Mouse (Mus musculus): ENCODE measurements around the gene Dhrs9. TPM values are rescaled to one million over a fixed set of nuclear protein-coding genes. Genes with fewer than 3 reads are reported as not detected.

Dhrs9 gene
- polyA plus RNA-seq (2014; fragmentation: Illumina TruSeq; extraction: RNeasy Lipid Tissue Mini Kit (QIAGEN cat#74804); ENCODE audit: low read depth, low replicate concordance), result 0.69 TPM

GRCm38 (mm10) chr2:69380281-69380680, at the start of gene Dhrs9:
Gene Dhrs9, plus strand, starts transcription at chr2:69380445.

GRCm38 (mm10) chr2:69342496-69343221, 37.6 kb upstream of the Dhrs9 start, which contains the start of gene Abcb11:
Gene Abcb11, minus strand, starts transcription at chr2:69342616.

Other genes starting within 250 kb of the Dhrs9 start
- gene Nostrin, start 244.6 kb upstream of the Dhrs9 start, polyA plus RNA-seq (2014; fragmentation: Illumina TruSeq; extraction: RNeasy Lipid Tissue Mini Kit (QIAGEN cat#74804); ENCODE audit: low read depth, low replicate concordance), result 1.9 TPM
- gene Spc25, start 174.3 kb upstream of the Dhrs9 start, polyA plus RNA-seq (2014; fragmentation: Illumina TruSeq; extraction: RNeasy Lipid Tissue Mini Kit (QIAGEN cat#74804); ENCODE audit: low read depth, low replicate concordance), result 3.1 TPM
- not detected for gene G6pc2, start 169.4 kb upstream of the Dhrs9 start, polyA plus RNA-seq (2014; fragmentation: Illumina TruSeq; extraction: RNeasy Lipid Tissue Mini Kit (QIAGEN cat#74804); ENCODE audit: low read depth, low replicate concordance)
- gene Abcb11, start 37.8 kb upstream of the Dhrs9 start, polyA plus RNA-seq (2014; fragmentation: Illumina TruSeq; extraction: RNeasy Lipid Tissue Mini Kit (QIAGEN cat#74804); ENCODE audit: low read depth, low replicate concordance), result 0.07 TPM
- 13.7 TPM for gene Lrp2, start 205.6 kb downstream of the Dhrs9 start, polyA plus RNA-seq (2014; fragmentation: Illumina TruSeq; extraction: RNeasy Lipid Tissue Mini Kit (QIAGEN cat#74804); ENCODE audit: low read depth, low replicate concordance)

Data from adipose tissue, adult 10 weeks (tissue).